Mouse (Mus musculus) liver, embryonic 14 days (tissue): ENCODE data around the gene Pld3. TPM values are rescaled to one million over a fixed set of nuclear protein-coding genes. Genes with fewer than 3 reads are reported as not detected.

ENCODE experiments used
- polyA plus RNA-seq: library from polyadenylated mRNA; depleted of rRNA; stranded (reverse); fragments of >200 nt; gene quantifications from 2 replicates; pipeline ENCODE4 v1.2.3, GENCODE M21; 2012; rRNA removed

The Pld3 gene
- 40.9 and 46.4 TPM in 2 replicates for polyA plus RNA-seq

DNA sequence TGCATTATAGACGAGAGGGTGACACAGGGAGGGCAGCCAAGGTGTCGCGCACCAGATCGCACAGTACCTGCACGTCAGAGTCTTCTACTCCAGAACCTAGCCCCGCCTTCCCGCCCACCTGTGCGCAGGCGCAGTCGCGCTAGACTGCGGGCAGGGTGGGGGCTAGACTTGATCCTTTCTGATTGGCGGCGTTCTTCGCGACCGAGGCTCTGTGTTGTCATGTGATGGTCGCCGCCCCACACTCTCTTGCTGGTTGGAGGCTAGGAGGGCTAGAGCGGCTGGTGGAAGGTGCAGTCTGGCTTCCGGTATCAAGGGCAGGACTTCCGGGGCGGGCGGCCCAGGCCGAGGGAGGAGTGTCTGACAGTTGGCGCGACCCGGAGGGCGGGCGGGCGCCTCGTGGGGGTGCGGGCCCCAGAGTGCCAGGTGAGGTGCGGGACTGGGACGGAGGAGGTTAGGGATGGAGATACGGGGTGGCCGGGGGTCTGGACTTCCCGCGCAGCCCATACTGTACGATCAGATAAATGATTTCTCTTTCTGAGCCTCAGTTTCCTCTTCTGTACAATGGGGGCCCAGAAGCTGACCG, at the start of gene Pld3, which contains the start of gene 2310022A10Rik:
Gene Pld3, minus strand, starts transcription at position 288 of the 583 bp plus-strand sequence.
Gene 2310022A10Rik, plus strand, starts transcription at position 303 of the 583 bp plus-strand sequence.

DNA sequence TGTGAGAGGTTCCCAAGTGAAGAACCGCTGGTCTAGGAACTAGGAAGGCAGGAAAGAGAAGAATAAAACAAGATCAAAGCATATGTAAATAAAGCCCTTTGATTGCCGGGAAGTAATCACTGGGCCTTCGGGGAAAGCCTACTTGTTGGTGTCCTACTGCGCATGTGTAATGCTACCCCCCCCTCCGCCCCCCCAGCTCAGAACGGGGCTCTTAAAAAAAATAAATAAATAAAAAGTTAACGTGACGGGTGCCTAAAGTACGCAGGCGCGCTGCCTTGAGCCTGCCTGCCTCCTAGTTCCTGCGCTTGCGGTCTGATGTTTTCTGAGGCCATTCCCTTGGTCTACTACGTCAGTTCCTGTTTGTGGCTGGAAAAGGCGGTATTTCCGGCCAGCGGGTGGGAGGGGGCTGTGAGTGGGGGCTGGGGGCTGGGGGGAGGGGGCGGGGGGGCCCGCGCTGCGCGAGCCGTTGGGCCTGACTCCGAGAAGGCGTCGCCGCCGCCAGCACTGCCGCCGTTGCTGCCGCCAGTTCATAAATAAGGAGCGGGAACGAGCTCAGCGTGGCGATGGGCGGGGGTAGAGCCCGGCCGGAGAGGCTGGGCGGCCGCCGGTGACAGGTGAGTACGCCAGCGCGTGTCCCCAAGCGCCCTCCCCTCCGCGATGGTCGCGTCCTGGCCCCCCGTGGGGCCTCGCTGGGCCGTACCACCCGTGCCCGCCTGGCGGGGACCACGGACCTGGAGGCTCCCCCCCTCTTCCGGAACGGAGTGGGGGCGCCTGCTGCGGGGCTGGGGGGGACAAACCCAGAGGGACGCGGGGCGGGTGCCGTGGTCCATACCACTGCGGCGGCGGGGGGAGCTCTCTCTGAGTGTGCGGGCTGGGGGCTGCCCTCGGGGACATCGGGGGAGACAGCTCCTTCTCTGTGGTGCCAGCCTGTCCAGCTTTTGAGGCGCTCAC, 38.5 kb upstream of the Pld3 start, which contains the start of gene Akt2:
Gene Akt2, plus strand, starts transcription at position 287 of the 951 bp plus-strand sequence.

DNA sequence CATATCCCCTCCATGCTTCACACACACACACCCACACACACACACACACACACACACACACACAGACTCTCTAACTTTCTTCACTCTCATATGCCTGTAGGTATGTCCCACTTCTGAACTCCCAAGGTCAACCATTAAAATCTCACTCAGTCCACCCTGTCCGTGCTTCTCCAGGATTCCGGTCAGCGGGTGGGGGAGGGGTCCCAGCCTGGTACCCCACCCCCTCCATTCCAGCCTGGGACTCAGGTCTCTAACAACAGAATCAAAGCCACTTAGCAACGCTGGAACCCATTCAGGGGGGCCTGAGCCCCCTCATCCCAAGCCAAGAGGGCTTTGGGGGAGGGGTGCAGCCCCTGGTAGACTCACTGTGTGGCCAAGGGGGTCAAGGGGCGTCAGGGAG, 30.1 kb downstream of the Pld3 start, which contains the start of gene Hipk4:
Gene Hipk4, plus strand, starts transcription at position 301 of the 400 bp plus-strand sequence.

DNA sequence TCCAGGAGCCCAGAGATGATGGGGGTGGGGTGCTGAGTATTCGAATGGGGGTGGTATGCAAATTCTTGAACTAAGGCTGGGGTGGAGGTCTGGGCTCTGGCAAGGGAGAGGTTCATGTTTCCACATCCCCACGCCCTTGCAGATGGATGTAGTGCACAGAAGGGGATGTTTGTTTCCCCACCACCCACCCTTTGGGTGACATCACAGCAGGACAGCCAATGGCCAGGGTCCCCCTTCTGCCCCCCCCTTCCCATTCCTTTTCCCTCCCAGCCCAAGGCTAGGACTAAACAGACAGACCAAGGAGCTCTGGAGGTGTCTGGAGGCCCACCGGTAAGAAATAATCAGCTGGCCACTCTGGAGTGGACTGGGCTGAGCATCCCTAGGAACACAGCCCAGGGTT, 54.0 kb downstream of the Pld3 start, which contains the start of gene Prx:
Gene Prx, plus strand, starts transcription at position 289 of the 400 bp plus-strand sequence.

DNA sequence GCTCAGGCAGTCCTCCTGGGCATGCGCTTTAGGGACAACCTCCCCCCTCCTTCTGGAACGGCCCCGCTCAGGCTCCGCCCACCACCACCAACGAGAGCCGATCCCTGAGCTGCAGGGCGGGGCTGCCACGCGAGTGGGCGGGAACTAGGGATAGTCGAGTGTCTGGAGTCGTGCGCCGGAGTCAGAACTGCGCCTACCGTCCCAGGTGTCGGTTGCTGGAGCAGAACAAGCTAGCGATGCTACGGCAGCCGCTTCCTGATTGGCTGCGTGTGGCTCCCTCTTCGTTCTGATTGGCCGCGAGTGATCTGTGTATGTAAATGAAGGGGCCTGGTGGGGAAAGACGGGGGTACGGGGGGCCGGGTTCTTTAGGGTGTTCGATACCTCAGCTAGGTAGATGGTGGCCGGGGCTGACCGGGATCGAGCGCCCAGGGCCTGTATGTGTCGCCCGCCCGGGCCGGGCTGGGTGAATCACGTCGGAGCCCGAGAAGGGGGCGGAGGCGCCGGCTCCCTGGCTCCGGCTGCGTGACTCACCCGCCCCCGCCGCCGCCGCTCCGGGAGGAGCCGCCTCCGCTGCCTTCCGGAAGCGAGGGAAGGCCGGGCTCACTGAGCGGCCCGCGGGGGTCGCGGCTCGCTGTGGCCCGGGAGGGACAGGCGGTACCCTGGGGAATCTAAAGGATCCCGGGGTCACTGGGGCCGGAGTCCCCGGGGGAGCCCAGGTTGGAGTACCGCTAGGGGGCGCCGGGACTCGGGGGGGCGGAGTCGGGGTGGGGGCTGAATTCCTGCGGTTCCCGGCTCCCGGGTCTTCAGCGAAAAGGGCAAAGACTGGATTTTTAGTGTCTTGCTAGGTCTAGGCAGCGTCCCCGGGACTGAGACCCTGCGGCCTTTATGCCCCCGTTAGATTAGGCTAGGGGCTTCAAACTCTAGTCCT, 66.0 kb downstream of the Pld3 start, which contains the start of gene Sertad1:
Gene Sertad1, plus strand, starts transcription at position 141 of the 928 bp plus-strand sequence.

Other genes starting within 250 kb of the Pld3 start
- 4.1 and 4.5 TPM in 2 replicates for gene Ltbp4, start 215.5 kb downstream of the Pld3 start, polyA plus RNA-seq
- gene Shkbp1, start 197.2 kb downstream of the Pld3 start, polyA plus RNA-seq, result 16.5 and 19.7 TPM in 2 replicates
- 0.16 TPM in 1 of 2 replicates, not detected in the other for gene Gm20479, start 195.8 kb downstream of the Pld3 start, polyA plus RNA-seq
- 0.06 and 0.07 TPM in 2 replicates for gene Sptbn4, start 105.5 kb downstream of the Pld3 start, polyA plus RNA-seq
- gene Blvrb, start 105.2 kb downstream of the Pld3 start, polyA plus RNA-seq, result 646 and 662 TPM in 2 replicates
- gene Sertad3, start 79.5 kb downstream of the Pld3 start, polyA plus RNA-seq, result 21.9 and 25.8 TPM in 2 replicates
- 8.9 and 10.4 TPM in 2 replicates for gene Sertad1, start 66.3 kb downstream of the Pld3 start, polyA plus RNA-seq
- gene Prx, start 53.9 kb downstream of the Pld3 start, polyA plus RNA-seq, result 0.66 and 0.74 TPM in 2 replicates
- gene Hipk4, start 30.0 kb downstream of the Pld3 start, polyA plus RNA-seq, result 0.43 and 0.51 TPM in 2 replicates
- gene 2310022A10Rik, start within 50 bp of the Pld3 start, polyA plus RNA-seq, result 11.7 and 13.6 TPM in 2 replicates
- gene Akt2, start 38.3 kb upstream of the Pld3 start, polyA plus RNA-seq, result 20.9 and 24.0 TPM in 2 replicates
- gene Ttc9b, start 100.7 kb upstream of the Pld3 start, polyA plus RNA-seq, result 0.01 TPM in 1 of 2 replicates, not detected in the other
- gene Map3k10, start 121.4 kb upstream of the Pld3 start, polyA plus RNA-seq, result 3.2 TPM in 2 replicates
- 0.18 and 0.48 TPM in 2 replicates for gene Zfp607b, start 136.1 kb upstream of the Pld3 start, polyA plus RNA-seq
- gene Zfp60, start 178.2 kb upstream of the Pld3 start, polyA plus RNA-seq, result 1.5 and 1.8 TPM in 2 replicates